Mouse (Mus musculus) v-Abl transformed pro-B cells (cell line): ENCODE measurements around the gene Cypt1.

Experiments
- in situ Hi-C, 2 experiments: fragments of 400-800 bp; cut with MboI; formaldehyde crosslinking; loops; one replicate each; pipeline ENCODE4 v1.15.1; 2025; ENCODE audit not compliant: unreplicated experiment in 2 of 2

Gene Cypt1

DNA sequence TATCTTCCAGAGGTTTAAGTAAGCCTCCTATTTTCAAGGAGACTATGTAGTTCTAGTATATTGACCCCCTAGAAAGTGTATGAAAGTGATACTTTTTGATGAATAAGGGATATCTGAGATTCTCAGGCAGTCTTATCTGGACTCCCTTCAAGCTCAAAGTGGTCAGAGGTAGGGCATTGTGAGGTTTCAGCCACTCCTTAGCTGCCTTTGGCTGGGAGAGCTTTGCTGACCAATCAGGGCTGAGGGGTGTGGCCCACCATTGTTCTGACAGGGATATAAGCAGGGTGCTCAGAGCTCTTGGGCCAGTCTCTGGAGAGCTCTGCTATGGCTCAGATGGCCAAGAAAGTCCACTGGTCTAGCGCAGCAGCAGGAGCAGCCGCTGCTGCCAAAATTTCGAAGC is at the start of gene Cypt1:
Gene Cypt1 (plus strand): TSS at position 301 of the 400 bp plus-strand sequence.
- in situ Hi-C loops = no loop called here

DNA sequence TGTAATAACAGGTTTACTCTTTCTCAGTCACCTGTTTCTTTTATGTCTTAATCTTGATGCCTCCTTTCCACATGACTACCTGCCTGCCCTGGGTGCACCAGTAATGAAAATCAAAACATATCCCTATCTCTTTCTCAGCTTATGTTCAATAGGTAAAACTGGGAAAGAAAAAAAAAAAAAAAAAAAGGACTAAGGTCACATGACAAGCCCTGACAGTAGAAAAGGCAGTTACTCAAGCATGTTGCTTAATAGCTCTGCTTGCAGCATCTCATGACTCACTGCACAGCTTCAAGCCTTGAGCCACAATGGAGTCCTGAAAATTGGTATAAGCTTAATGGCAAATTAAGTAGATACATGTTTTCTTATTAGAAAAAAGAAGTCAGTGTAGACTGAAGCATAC is 24.1 kb downstream of the Cypt1 start:
- in situ Hi-C loops = no loop called here

DNA sequence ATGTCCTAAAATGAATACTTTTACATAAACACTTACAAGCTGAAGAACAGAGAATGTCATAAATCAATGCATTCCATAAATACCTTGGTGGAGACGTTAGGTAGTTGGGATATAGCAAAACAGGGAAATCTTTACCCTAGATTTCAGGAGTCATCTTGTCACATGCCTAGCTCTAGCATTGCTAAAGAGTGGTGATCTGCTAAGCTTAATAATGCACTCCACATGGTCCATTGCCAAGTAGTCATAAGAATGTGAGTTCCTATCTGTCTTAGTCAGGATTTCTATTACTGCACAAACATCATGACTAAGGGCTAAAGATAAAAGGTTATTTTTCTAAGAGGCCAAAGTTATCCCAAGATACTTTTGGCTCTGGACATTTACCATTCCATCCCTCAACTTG is 34.4 kb downstream of the Cypt1 start:
- in situ Hi-C loops = no loop called here

DNA sequence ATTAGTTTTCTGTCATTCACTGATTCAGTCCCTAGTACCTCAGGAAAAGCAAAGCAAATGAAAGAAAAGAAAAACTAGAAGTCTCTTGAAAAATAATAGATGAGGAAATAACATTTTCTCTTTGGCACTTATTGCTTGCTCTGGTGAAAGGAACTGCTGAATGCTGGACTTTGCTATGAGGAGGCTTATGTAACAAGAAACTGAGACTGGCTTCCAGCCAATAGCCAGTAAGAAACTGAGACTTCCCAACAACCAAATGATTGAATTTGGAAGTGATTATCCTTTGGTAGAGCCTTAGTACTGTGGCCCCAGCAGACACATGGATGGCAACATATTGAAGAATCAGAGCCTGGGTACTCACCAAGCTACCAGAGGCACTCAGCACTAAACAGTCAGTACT is 35.8 kb downstream of the Cypt1 start:
- in situ Hi-C loops = no loop called here
